Mouse (Mus musculus) frontal cortex, postnatal 25 days (tissue): ENCODE data around the gene Hdac4.

Experiments used
- DNase-seq, 2 experiments: peaks; one replicate each; pipeline ENCODE4 v3.0.0; 2022; ENCODE audit warnings: low spot score in 2 of 2

The Hdac4 gene

DNA sequence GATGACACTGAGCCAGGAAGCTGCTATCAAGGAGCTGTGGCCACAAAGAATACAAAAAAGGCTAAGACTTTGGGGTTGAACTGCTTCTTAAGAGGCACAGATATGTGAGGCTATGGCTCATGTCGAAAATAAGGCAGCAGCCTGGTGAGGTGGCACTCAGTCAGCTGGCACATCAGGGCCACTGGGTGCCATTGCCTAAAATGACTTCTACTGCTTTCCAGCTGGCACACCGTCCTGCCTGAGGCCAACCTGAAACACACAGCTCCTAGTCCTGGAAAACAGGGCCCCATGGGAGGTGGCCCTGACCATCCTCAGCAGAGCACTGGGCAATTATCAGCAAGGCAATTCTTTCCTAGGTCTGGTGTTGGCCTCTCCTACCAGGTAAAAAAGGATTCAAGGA lies 167.3 kb downstream of the Hdac4 start:
- DNase-seq: no peak

DNA sequence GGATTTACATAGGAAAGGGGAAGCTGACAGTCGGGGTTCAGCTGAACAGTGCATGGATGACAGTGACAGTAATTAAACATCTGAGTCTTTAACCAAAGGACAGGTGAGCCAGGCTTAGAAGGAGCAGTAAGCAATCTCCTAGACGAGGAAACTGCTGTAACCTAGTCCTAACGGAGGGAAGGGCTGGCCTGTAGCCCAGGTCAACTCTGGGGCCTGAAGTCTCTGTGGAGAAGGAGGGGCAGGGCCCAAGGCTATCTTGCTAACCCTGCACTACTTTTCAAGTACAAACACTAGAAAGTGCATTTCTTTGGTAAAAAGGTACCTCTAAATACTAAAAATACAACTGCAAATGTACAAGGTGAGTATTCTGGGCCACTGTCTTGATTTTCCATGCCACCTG lies 169.1 kb downstream of the Hdac4 start:
- no peak for DNase-seq

DNA sequence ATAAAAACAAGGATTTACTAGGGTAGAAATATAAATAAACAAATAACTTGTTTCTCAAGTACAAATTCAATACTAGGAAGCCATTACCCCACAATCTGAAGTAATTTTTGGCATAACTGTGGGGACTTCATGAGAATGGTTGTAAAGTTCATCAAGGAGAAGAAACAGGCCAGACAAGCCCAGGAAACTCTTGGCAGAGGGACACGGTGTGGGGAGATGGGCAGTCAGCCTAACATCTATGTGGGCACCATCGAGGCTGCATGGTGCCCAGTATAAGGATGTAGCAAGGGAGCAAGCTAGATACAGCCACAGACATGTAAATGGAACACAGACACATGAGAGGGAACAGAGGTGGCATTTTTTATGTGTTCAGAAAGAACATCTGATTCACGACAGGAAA lies 171.6 kb downstream of the Hdac4 start:
- DNase-seq: no peak

DNA sequence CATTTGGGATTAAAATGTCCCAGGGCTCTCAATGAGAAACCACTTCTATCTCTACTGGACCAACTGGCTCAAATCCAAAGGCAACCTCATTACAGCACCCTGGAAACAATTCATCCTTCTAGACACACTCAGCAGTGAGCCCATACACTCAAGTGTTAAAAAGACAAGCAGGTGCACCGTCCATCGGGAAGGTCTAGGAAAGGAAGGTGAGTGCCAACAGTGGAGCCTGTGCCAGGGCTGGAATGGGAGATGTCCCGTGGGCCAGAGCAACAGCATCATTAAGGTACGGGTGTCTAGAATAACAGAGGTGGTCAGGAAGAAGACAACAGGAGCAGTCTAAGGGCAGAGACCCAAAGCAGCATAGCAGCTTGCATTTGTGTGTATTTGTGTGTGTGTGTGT lies 173.5 kb downstream of the Hdac4 start:
- DNase-seq: no peak

DNA sequence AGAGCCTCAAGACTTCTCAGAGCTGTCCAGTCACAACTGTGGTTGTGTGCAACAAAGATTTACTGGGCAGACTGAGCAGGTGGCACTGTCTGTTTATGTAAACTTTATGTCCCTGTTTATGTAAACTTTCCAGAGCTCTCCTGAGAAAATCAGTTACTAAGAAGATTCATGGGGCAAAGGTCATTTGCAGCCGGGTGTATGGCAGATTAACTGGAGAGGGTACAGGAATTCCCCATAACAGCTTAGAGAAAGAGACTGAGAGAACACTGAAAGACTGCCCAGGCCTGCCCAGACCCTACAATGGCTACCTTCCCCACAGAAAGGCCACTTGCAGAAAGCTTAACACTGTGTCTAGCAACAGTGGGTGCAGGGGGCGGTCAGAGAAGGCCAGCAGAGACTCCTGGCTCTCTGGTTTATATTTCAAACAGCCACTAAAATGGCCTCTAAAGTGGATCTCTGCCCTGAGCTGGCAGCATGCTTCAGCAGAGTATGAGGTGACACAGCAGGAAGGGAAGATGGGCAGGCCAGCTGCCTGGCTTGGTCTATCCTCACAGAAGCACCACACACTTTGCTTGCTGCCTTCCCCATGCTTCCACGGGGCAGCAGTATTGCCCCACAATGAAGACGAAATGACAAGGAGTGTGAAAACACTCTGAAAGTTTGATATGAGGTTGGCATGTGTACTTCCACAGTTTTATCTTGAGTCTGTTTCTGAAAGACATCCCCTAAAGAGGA lies 179.4 kb downstream of the Hdac4 start:
- DNase-seq: no peak

DNA sequence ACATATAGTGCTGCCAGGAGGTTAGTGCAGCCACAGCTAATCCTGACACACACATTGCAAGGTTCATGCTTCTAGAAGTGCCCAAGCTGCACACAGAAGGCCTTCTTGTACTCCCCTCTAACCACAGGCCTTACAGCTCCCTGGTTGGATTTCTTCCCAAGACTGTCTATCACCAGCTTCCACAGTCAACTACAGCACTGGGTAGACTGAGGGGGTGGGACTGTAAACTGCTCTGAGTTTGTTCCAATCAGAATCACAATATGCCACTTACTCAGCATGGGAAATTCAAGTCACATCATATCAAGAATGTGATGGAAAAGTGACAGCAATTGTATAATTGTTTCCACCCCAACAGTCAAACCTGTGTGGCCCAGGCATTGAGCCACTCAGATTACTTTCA lies 180.2 kb downstream of the Hdac4 start:
- DNase-seq: no peak

DNA sequence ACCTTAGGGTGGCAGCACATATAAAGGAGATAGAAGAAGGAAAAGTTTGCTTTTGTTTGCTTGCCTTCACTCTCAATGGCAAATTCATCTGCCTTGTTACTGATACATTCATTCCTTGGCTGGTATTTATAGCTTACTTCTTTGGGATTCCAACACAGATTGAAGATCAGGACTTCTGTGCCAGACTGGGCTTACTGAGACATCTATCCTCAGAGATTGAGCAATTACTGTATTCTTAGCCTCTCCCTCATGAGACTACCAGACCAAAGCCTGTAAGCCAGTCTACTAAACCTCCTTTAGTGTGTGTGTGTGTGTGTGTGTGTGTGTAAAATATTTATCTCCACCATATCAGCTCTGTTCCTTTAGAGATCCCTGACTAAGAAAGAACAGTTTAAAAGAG lies 181.0 kb downstream of the Hdac4 start:
- DNase-seq: no peak

DNA sequence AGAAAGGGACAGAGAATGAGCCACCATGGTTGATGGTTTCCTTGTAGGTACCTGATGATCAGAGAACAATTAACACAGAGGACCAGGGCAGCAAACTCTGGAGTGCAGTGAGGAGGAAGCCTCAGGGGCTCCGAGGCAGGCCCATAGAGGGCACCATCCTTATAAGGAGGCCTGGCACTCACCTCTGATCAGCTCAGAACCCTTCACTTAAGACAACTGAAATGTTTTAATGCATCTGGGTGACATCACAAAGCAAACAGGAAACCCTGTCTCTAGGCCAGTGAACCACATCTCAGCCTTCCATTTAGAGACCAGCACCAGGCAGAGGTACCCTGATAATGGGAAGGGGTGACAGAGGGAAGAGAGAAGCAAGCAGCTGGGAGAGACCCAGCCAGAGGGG lies 188.8 kb downstream of the Hdac4 start:
- no peak for DNase-seq

GRCm38 (mm10) chr1:92005617-92005940 lies 189.9 kb downstream of the Hdac4 start:
- DNase-seq: no peak

DNA sequence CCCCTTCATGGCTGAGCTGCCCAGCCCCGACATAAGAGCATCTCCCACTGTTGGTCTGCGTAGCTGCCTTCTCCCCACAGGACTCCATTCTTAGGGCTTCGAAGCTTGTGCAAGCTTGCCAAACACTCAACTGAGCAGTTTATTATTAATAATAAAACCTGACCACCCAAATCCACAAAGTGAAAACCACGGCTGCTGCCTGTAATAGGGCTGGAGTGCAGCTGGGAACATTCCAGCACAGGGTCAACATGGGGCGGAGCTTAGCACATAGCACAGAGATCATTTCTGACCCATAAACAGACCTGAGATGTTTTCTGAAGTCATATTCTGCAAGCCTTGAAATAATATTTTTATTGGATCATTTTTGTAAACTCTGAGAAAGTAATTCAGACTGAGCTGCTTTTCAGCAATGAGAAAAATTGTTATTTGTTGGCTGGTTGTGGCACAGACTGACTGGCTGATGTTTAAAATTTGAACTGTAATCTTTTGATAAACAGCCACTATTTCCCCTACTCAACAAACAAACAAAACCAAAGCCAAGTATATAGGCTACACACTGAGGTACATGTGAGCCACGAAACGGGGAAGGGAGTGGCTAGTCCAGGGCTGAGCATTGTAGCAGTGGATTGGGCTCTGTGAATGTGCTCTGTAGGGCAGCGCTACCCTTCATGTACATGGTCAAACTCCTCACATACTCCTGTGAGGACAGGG lies 190.4 kb downstream of the Hdac4 start:
- DNase-seq: no peak

GRCm38 (mm10) chr1:92004122-92004521 lies 191.4 kb downstream of the Hdac4 start:
- DNase-seq: no peak

DNA sequence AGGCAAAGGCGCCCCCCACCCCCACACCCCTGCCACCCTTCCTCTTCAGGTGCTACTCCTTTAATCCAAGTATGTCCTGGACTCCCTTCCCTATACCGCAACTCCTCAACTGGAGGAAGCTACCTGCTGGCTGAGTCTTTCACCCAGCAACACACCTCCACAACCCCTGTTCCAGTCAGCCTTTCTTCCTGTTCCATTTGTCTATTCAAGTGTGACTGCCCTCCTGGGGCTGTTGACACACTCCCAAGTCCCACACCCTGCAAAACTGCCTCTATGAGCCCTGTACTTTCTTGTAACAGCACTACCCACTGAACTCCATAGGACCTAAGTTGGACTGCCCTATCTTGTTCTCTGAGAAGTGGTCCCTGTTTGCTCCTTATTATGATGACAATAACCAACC lies 195.3 kb downstream of the Hdac4 start:
- DNase-seq: no peak

GRCm38 (mm10) chr1:91993658-91994165 lies 201.8 kb downstream of the Hdac4 start:
- no peak for DNase-seq

GRCm38 (mm10) chr1:91992652-91993051 lies 202.8 kb downstream of the Hdac4 start:
- DNase-seq: no peak

DNA sequence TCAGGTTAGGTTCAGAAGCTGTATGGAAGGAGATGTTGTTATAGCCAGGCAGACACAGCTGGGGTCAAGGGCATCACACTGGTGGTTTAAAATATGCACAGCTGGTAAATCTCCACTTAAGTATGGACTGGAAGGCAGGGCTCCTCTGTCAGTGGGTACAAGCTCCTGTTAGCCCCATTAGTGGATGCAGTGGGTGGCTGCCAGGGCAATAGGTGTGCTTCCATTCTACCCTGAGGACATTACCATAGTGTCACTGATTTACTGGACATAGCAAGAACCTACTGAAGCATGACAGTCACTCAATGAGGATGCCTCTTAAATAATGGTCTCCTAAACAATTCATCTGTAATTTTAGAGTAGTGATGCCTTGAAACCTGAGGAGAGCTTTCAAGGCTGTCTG lies 203.9 kb downstream of the Hdac4 start:
- DNase-seq: no peak

DNA sequence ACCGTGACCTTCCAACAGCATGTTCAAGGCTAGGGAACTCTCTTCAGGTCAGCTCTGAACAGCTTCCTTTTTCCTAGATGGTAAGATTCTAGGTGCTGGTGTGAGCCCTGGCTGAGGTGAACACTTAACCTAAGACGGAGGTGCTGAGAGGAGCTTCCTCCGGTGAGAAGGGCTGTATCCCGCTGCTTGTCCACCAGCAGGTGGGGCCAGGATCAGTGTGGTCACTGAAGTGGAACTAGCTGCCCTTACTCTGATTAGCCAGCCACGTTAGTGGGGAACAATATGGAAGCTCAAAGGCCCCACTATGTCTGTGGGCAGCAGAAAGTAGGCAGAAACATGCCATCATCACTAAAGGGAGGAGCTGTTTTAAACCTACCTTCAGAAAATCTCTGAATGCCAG lies 204.6 kb downstream of the Hdac4 start:
- DNase-seq: no peak

DNA sequence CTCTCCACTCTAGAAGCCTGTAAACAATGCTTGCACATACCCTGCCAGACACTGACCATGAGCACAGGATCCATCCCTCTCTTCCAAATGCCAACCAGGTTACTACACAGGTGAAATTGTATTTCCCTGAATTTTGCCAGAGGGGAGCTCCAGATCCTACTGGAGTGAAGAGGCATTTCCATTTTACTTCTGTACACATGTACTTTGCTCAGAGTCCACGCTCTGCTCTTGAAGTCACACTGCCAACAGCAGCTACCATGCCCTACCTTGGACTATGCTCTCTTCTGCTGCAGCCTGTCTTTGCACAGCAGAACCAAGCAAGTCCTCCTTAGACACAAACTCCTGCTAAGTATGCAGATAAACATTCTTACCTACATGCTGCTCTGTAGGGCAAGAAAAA lies 206.6 kb downstream of the Hdac4 start:
- no peak for DNase-seq

GRCm38 (mm10) chr1:91987431-91987830 lies 208.1 kb downstream of the Hdac4 start:
- DNase-seq: peak in 1 of 2 experiments; percentile 16

DNA sequence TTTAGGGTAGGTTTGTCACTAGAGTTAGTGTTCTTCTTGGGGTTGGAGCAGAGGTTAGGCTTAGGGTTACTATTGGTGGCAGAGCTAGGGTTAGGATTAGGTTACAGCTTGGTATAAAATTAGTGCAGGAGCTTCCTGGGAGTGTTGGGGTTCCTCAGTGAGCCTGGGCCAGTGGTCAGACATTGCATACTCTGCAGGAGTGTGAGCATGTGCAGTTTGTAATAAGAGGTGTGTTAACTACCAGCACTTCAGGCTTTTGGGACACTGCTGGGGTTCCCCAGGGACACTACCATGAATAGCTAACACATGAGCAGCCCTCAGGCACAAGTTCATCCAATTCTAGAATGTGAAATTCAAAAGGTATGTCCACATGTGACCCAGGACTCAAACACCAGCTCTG lies 209.7 kb downstream of the Hdac4 start:
- no peak for DNase-seq

GRCm38 (mm10) chr1:91984507-91984906 lies 211.0 kb downstream of the Hdac4 start:
- no peak for DNase-seq

DNA sequence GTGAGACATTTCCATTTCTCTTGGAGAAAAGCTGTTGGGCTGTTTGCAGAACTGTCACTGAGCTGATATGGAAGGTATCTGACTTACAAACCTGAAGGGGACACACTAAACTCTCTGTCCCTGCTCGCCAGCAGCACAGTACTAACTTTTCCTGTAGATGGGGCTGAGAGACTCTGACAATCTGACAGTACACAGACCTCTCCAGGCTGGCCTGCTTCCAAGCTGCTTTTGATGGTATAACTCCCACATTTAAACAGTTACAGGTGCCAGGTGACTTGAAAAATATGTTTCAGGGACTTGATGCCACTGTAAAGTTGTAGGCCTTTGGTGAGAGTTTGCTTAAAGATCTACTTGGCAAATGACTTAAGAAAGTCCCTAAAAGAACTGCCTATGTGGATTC lies 214.1 kb downstream of the Hdac4 start:
- DNase-seq: no peak

DNA sequence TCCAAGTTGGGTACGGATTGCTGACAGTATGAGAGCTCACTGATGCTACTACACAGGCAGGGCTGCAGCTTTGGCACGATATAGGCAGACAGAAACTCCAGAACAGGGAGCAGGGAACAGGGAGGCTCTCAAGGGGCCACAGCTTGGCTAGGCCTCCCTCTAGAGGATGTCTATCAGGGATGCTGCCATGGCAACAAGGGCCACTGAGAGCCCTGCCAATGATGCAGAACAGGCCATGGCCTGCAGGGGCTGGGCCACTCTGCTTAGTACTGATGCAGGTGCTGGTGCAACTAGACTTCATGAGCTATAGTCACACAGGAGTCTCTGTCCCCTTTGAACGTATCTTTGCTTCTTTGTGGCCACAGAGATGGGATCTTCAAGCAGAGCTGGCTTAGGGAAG lies 217.1 kb downstream of the Hdac4 start:
- no peak for DNase-seq

DNA sequence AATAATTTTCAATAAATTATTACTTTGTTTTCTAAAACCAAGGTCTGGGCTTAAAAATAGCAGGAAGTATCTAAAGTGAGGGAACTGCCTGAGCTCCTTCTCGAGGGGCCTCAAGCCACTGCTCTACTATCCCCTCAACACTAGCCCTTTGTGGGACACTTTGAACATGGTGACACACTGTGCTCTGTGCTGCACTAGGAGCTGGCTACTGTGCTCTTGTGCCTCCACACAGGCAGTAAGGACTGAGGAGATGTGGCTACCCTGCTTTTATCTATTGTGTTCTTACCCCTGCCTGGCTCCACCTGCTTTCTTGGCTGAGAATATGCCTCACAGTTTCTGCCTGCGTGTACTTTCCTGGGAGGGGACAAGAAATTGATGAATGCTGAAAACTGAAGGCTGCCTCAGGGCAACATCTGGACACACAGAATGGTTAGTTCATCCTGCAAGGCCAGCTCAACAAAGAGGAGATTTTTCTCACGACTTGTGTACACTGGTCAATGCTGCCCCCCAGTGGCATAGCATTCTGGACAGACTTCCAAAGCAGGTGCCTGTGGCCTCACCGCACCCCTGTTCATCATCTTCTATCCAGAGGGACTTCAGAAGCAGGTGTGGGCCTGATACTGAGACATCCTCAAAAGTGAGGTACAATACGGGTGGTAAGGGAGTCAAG lies 226.7 kb downstream of the Hdac4 start:
- DNase-seq: peak; percentile 39 to 59
